Mouse (Mus musculus) macrophage (primary cell): ENCODE results near the gene Arhgef2. TPM values are rescaled to one million over a fixed set of nuclear protein-coding genes. Genes with fewer than 3 reads are reported as not detected.
A peak's percentile ranks its signal among the peaks of the same experiment; 100 is the strongest.

ENCODE experiments used
- H3K27ac ChIP-seq: fragments of 350-480 bp; formaldehyde crosslinking; 2 replicates; pipeline ENCODE4 v1.9.0; 2021
- H3K36me3 ChIP-seq: fragments of 350-480 bp; formaldehyde crosslinking; 2 replicates; pipeline ENCODE4 v1.9.0; 2021; ENCODE audit errors: inconsistent target
- H3K4me3 ChIP-seq: fragments of 350-480 bp; formaldehyde crosslinking; 2 replicates; pipeline ENCODE4 v1.9.0; 2021; ENCODE audit errors: inconsistent target
- H3K79me2 ChIP-seq: fragments of 350-480 bp; formaldehyde crosslinking; 2 replicates; pipeline ENCODE4 v1.9.0; 2021; ENCODE audit errors: inconsistent target
- WGBS: methylation state at CpG from one replicate; pipeline ENCODE4 v1.1.7; 2026; ENCODE audit warnings: inconsistent platforms; ENCODE audit not compliant: missing documents; 5-methylcytosine and 5-hydroxymethylcytosine counted together
- polyA plus RNA-seq: library from polyadenylated mRNA; stranded (reverse); fragments of 250-400 nt; gene quantifications from 3 replicates; pipeline ENCODE4 v1.2.4, GENCODE M21; 2018; ENCODE audit warnings: inconsistent platforms

Gene Arhgef2
- polyA plus RNA-seq, 1 experiment from 2014 or later: 83.0 TPM

DNA sequence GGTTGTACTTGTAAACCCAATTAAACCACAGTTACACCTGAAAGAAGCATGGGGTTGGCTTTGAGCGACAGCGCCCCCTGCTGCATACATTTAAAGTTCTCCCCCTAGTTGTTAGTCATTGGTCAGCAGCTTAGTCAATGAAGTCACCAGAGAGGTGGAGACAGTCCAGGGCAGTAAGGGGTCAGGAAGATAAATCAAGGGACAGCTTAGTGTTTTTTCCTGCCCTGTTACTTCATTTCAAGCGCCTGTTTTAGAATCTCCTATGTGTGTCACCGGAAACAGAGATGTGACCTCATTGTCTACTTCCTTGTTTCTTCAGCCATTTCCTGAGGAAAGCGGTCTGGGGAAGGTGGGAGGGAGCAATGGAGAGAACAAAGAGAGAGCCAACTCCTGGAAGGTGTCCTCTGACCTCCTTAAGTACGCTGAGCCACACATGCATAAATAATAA, 2.0 kb upstream of the Arhgef2 start:
- Histone ChIP-seq H3K4me3 (no peak overlapping the region), H3K36me3 (no peaks in the 10 kb centered on the region), H3K79me2 (peaks cover 11% of the 10 kb centered on the region; the same call in 1 of the 2 replicates), H3K27ac (peak overlapping the region; percentile 66)
- 4% methylated on average over 6 of the region's 6 CpGs for WGBS

DNA sequence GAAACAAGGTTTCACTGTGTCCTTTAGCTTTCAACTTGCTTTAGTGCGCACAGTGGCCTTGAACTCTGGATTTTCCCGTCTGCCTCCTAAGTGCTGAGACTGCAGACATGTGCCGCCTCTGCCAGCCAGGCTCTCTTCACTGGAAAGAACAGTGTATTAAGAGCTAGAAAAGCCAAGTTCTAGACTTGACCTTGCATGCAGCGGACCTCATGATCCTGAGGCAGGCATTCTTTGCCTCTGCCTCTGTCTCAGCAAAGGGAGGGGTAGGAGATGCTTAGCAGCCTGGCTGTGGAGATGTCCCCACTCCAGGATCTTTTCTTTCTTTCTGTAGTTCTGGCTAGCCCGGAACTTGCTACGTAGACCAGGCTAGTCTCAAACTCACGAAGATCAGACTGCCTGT, 903 bp upstream of the Arhgef2 start:
- no peaks in the 10 kb centered on the region for H3K36me3 ChIP-seq
- H3K79me2 ChIP-seq: peaks cover 18% of the 10 kb centered on the region; the same call in 1 of the 2 replicates
- 93% methylated on average over 7 of the region's 7 CpGs for WGBS
- H3K27ac ChIP-seq: 0 out of 2 replicates have a peak overlapping the region, but pooled peaks have one; percentile 66
- no peak overlapping the region for H3K4me3 ChIP-seq

GRCm38 (mm10) chr3:88607065-88607757, 1.4 kb downstream of the Arhgef2 start:
- H3K27ac ChIP-seq: peak overlapping the region; percentile 74
- peaks cover 18% of the 10 kb centered on the region; the same call in 1 of the 2 replicates for H3K79me2 ChIP-seq
- H3K4me3 ChIP-seq: peak overlapping the region; percentile 19
- no peaks in the 10 kb centered on the region for H3K36me3 ChIP-seq
- 2% methylated on average over 20 of the region's 20 CpGs for WGBS

- peak overlapping the region; percentile 74 for H3K27ac ChIP-seq
- peak overlapping the region; percentile 19 for H3K4me3 ChIP-seq
- H3K79me2 ChIP-seq: peaks cover 18% of the 10 kb centered on the region; the same call in 1 of the 2 replicates
- H3K36me3 ChIP-seq: peaks cover under 1% of the 10 kb centered on the region; the same call in 1 of the 2 replicates
- WGBS: 41% methylated on average over 10 of the region's 10 CpGs
Measured at GRCm38 (mm10) chr3:88607758-88608138, 2.0 kb downstream of the Arhgef2 start.

DNA sequence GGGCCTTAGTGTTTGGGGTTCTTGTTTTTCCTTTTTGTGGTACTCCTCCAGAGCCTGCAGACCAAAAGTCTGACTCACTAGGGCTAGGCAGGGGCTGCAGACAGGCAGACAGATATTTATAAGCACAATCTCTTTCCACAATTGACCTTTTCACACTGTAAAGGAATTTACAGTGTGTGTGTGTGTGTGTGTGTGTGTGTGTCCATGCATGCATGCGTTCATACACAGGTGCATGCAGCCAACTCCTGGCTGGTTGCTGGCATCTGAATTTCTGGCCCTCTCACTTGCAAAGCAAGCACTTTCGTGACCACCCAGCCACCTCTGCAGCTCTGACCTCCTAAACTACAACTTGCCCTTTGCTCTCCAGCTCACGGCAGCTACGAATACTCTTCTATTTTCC, 3.3 kb downstream of the Arhgef2 start:
- peaks cover 18% of the 10 kb centered on the region; the same call in 1 of the 2 replicates for H3K79me2 ChIP-seq
- peak overlapping the region; percentile 2; the same call in 1 of the 2 replicates for H3K27ac ChIP-seq
- 94% methylated on average over 3 of the region's 4 CpGs for WGBS
- peaks cover 10% of the 10 kb centered on the region; the same call in 1 of the 2 replicates for H3K36me3 ChIP-seq
- H3K4me3 ChIP-seq: no peak overlapping the region

DNA sequence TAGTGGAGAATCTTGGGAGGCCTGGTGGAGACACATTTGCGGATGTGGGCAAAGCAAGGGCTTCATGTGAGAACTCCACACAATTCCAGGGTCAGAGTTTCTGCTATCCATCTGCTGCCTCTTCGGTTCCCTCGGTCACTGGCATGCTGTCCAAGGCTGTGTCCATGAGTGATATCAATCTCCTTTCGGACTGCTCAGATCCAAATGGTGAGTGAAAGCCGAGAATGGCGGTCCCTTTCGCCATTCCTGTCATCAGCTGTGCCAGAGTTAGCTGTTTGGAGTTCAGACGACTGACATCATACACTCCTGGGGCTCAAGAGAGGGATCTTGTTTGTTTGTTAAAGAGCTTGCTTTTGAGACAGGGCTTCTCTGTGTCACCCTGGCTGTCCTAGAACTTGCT, 8.7 kb downstream of the Arhgef2 start:
- 94% methylated on average over 8 of the region's 8 CpGs for WGBS
- H3K36me3 ChIP-seq: peaks cover 33% of the 10 kb centered on the region
- H3K79me2 ChIP-seq: peaks cover under 1% of the 10 kb centered on the region; the same call in 1 of the 2 replicates
- no peak overlapping the region for H3K4me3 ChIP-seq
- H3K27ac ChIP-seq: no peak overlapping the region

DNA sequence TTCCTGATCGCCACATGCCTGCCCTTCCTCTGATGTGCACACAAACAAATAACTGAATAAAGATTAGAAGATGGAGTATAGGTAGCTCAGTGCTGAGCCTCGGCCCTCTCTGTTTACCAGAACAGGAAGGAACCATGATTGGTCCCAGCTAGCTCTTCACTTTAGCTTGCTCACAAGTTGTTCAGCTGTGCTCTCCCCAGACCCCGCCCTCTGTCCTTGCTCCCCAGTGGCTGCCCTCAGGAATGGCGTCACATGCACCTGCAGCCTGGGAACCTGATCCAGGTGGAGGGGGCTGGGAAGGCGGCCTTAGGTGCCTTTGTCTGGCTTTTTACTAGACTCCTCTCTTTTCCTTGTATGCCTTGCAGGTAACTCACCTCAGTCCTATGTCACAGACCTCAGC, 9.4 kb downstream of the Arhgef2 start:
- peaks cover under 1% of the 10 kb centered on the region; the same call in 1 of the 2 replicates for H3K79me2 ChIP-seq
- no peak overlapping the region for H3K27ac ChIP-seq
- 83% methylated on average over 4 of the region's 5 CpGs for WGBS
- no peak overlapping the region for H3K4me3 ChIP-seq
- peaks cover 33% of the 10 kb centered on the region for H3K36me3 ChIP-seq

- 93% methylated on average over 9 of the region's 9 CpGs for WGBS
- Histone ChIP-seq H3K79me2 (peaks cover 8% of the 10 kb centered on the region; the same call in 1 of the 2 replicates), H3K4me3 (no peak overlapping the region), H3K27ac (no peak overlapping the region), H3K36me3 (peaks cover 33% of the 10 kb centered on the region)
Measured at GRCm38 (mm10) chr3:88615902-88616391, 10.2 kb downstream of the Arhgef2 start.

- 81% methylated on average over 3 of the region's 3 CpGs for WGBS
- Histone ChIP-seq H3K27ac (no peak overlapping the region), H3K79me2 (peaks cover 16% of the 10 kb centered on the region), H3K4me3 (no peak overlapping the region), H3K36me3 (peaks cover 33% of the 10 kb centered on the region)
Measured at GRCm38 (mm10) chr3:88616951-88617500, 11.3 kb downstream of the Arhgef2 start.

DNA sequence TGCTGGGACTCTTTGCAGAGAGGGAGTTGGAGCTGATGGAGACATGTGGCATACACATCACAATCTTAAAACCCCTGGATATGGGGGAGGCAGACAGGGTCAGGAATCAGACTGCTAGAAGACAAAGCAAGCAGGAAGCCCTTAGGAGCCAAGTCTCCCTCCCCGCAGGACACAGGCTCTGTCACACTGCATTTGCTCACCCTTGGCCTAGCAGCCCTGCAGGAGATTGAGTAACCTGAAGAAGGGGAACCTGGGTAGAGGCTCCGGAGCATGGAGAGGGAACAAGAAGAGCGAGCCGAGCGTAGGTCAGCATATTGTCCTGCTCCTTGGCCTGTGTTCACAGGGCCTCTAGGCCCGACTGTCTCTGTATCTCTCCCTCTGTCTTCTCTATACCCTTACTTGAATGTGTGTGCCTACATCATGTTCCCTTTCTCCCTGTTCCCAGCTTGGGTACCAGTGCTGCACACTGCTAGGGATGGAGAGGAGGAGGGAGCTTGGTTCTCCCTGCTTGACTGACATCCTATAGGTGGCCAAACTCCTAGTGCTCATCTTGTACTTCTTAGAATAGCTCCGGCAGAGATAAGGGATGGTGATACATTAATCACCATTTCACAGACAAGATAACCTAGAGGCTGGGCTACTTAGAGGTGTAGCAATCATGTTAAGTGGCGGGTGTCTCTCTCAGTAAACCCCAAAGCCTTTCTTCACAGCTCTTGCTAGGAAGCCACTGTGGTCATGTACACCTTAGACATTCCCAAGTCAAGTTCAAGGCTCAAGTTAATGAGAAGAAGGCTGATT, 12.5 kb downstream of the Arhgef2 start:
- H3K4me3 ChIP-seq: no peak overlapping the region
- H3K79me2 ChIP-seq: peaks cover 28% of the 10 kb centered on the region
- peaks cover 28% of the 10 kb centered on the region for H3K36me3 ChIP-seq
- WGBS: 27% methylated on average over 8 of the region's 8 CpGs
- H3K27ac ChIP-seq: peak overlapping the region; percentile 38

GRCm38 (mm10) chr3:88619113-88620097, 13.6 kb downstream of the Arhgef2 start:
- 81% methylated on average over 8 of the region's 9 CpGs for WGBS
- Histone ChIP-seq H3K27ac (no peak overlapping the region), H3K4me3 (no peak overlapping the region), H3K36me3 (peaks cover 19% of the 10 kb centered on the region), H3K79me2 (peaks cover 39% of the 10 kb centered on the region)

- Histone ChIP-seq H3K79me2 (peaks cover 49% of the 10 kb centered on the region), H3K36me3 (peaks cover 10% of the 10 kb centered on the region), H3K4me3 (peak overlapping the region; percentile 84), H3K27ac (peak overlapping the region; percentile 75)
- WGBS: 16% methylated on average over 15 of the region's 15 CpGs
Measured at GRCm38 (mm10) chr3:88620146-88620991, 14.6 kb downstream of the Arhgef2 start.
